Mouse (Mus musculus) heart, postnatal 0 days (tissue): ENCODE measurements at regions not wholly inside any gene's neighbourhood (a gene's known extent, or its start where the extent isn't known, plus 50 kb on each side); places are given as distances from the start of the nearest gene placed in this dataset.

ENCODE experiments used
- ATAC-seq: fragments of 200-750 bp; cut with Nextera tagmentation; 2 replicates; pipeline ENCODE4 v1.8.0; 2017; ENCODE audit warnings: low read depth, moderate number of reproducible peaks, moderate library complexity; ENCODE audit not compliant: insufficient read depth
- DNase-seq: peaks from one replicate; pipeline ENCODE4 v3.0.0-alpha.2; 2016; ENCODE audit warnings: low spot score
- H3K27ac ChIP-seq: fragments of 300-500 bp; sonication (generic); 2 replicates; pipeline ENCODE4 v1.5.1; 2014; ENCODE audit warnings: low read depth, mild to moderate bottlenecking
- H3K27me3 ChIP-seq: fragments of 300-500 bp; sonication (generic); 2 replicates; pipeline ENCODE4 v1.6.1; 2014; ENCODE audit warnings: low read length, mixed read lengths; ENCODE audit not compliant: control insufficient read depth, insufficient read depth
- H3K36me3 ChIP-seq: fragments of 300-500 bp; sonication (generic); replicated peaks from 2 replicates; pipeline ENCODE4 v1.6.1; 2014; ENCODE audit warnings: low read length, mixed read lengths; ENCODE audit not compliant: control insufficient read depth, insufficient read depth
- H3K4me1 ChIP-seq: fragments of 300-500 bp; sonication (generic); 2 replicates; pipeline ENCODE4 v1.6.1; 2014; ENCODE audit warnings: antibody characterized with exemption; ENCODE audit not compliant: control insufficient read depth, insufficient read depth
- H3K4me2 ChIP-seq: fragments of 300-500 bp; sonication (generic); 2 replicates; pipeline ENCODE4 v1.6.1; 2014; ENCODE audit warnings: low read depth, mild to moderate bottlenecking, low read length, moderate library complexity
- H3K4me3 ChIP-seq: fragments of 300-500 bp; sonication (generic); 2 replicates; pipeline ENCODE4 v1.5.1; 2014; ENCODE audit warnings: low read depth, low read length
- H3K9ac ChIP-seq: fragments of 300-500 bp; sonication (generic); replicated peaks from 2 replicates; pipeline ENCODE4 v1.6.1; 2014; ENCODE audit warnings: low read depth, low read length, mixed read lengths
- H3K9me3 ChIP-seq: fragments of 300-500 bp; sonication (generic); replicated peaks from 2 replicates; pipeline ENCODE4 v1.6.1; 2016; ENCODE audit warnings: low read length; ENCODE audit not compliant: control insufficient read depth
- CTCF ChIP-seq: IDR thresholded peaks from 2 replicates; pipeline ENCODE4 v1.5.1; 2016; ENCODE audit warnings: antibody characterized with exemption, control low read depth, low read depth
- EP300 ChIP-seq: IDR thresholded peaks from 2 replicates; pipeline ENCODE4 v1.6.1; 2016; ENCODE audit warnings: antibody characterized with exemption, low read depth
- WGBS: fragments of 180-500 bp; shearing (Covaris S2); extraction: QIAGEN DNeasy Blood & Tissue Kit; methylation state at CpG from one replicate; pipeline ENCODE4 v1.1.7; 2014; 5-methylcytosine and 5-hydroxymethylcytosine counted together

GRCm38 (mm10) chr5:133025121-133025520, 482.0 kb upstream of the Auts2 start:
- Histone ChIP-seq H3K4me1 (no peaks in the 10 kb centered on the region), H3K4me3 (no peak overlapping the region), H3K9ac (no peak overlapping the region), H3K27ac (no peak overlapping the region), H3K9me3 (peaks cover 9% of the 10 kb centered on the region; the same call in 1 of the 2 replicates), H3K36me3 (no peaks in the 10 kb centered on the region), H3K4me2 (no peak overlapping the region), H3K27me3 (no peaks in the 10 kb centered on the region)
- DNase-seq (no peak), ATAC-seq (no peak)
- WGBS = 71% methylated on average over 4 of the region's 4 CpGs
- TF ChIP-seq EP300 (no peak), CTCF (no peak)

- Histone ChIP-seq H3K4me3 (no peak overlapping the region), H3K4me2 (no peak overlapping the region), H3K27me3 (no peaks in the 10 kb centered on the region), H3K9ac (no peak overlapping the region), H3K9me3 (peaks cover 4% of the 10 kb centered on the region; the same call in 1 of the 2 replicates), H3K36me3 (no peaks in the 10 kb centered on the region), H3K27ac (no peak overlapping the region), H3K4me1 (no peaks in the 10 kb centered on the region)
- no peak for ATAC-seq
- no peak for TF ChIP-seq EP300
- TF ChIP-seq CTCF = no peak
- no peak for DNase-seq
These were observed 477.7 kb upstream of the Auts2 start for GRCm38 (mm10) chr5:133020821-133021220.

GRCm38 (mm10) chr5:133020116-133020515, 477.0 kb upstream of the Auts2 start:
- Histone ChIP-seq H3K9ac (no peak overlapping the region), H3K27ac (no peak overlapping the region), H3K36me3 (no peaks in the 10 kb centered on the region), H3K4me3 (no peak overlapping the region), H3K4me2 (no peak overlapping the region), H3K4me1 (no peaks in the 10 kb centered on the region), H3K27me3 (no peaks in the 10 kb centered on the region), H3K9me3 (peaks cover 4% of the 10 kb centered on the region; the same call in 1 of the 2 replicates)
- WGBS = 47% methylated on average over 1 of the region's 1 CpGs
- TF ChIP-seq CTCF (no peak), EP300 (no peak)
- ATAC-seq = no peak
- no peak for DNase-seq

- Histone ChIP-seq H3K4me2 (no peak overlapping the region), H3K4me1 (0 out of 2 replicates have a peak, but pooled peaks cover 8% of the 10 kb centered on the region), H3K27me3 (no peaks in the 10 kb centered on the region), H3K9ac (no peak overlapping the region), H3K4me3 (no peak overlapping the region), H3K36me3 (no peaks in the 10 kb centered on the region), H3K27ac (no peak overlapping the region; the same call in 1 of the 2 replicates), H3K9me3 (no peaks in the 10 kb centered on the region)
- peak; percentile 15 for DNase-seq
- peak; percentile 44 for ATAC-seq
- no peak for TF ChIP-seq CTCF
- TF ChIP-seq EP300 = no peak
- 38% methylated on average over 14 of the region's 14 CpGs for WGBS
These were observed 467.8 kb upstream of the Auts2 start for GRCm38 (mm10) chr5:133010624-133011575.

GRCm38 (mm10) chr5:132982866-132983265, 439.7 kb upstream of the Auts2 start:
- ATAC-seq = no peak

More at GRCm38 (mm10) chr5:132982866-132983265, 439.7 kb upstream of the Auts2 start:
- 89% methylated on average over 7 of the region's 7 CpGs for WGBS
- H3K4me2 ChIP-seq = no peak overlapping the region
- no peak for DNase-seq
- no peak overlapping the region for H3K27ac ChIP-seq
- H3K9ac ChIP-seq = no peak overlapping the region
- H3K9me3 ChIP-seq = no peaks in the 10 kb centered on the region
- H3K4me3 ChIP-seq = no peak overlapping the region
- TF ChIP-seq EP300 = no peak
- TF ChIP-seq CTCF = no peak
- H3K4me1 ChIP-seq = no peaks in the 10 kb centered on the region
- H3K27me3 ChIP-seq = no peaks in the 10 kb centered on the region
- no peaks in the 10 kb centered on the region for H3K36me3 ChIP-seq
